Mouse (Mus musculus): ENCODE data around the gene Map2k2.

GRCm38 (mm10) chr10:81068706-81069105 is 37.0 kb upstream of the Map2k2 start:
- TF ChIP-seq CTCF (IDR thresholded peaks at IDR 0.05; ENCODE audit: low read depth, low read length) (no peak), POLR2AphosphoS5 (IDR thresholded peaks at IDR 0.05; ENCODE audit: insufficient replicate concordance, low read depth, low read length) (no peak), TAL1 (conservative IDR thresholded peaks at IDR 0.05; ENCODE audit: low read depth, low read length) (no peak), GATA1 (IDR thresholded peaks at IDR 0.05; ENCODE audit: borderline replicate concordance, low read length) (no peak)
